Mouse (Mus musculus) G1E (cell line): ENCODE results near the gene Mapkapk3.

ENCODE experiments used
- CTCF ChIP-seq: IDR thresholded peaks from 2 replicates; pipeline ENCODE4 v1.5.1; 2012; ENCODE audit warnings: low read depth, low read length, inconsistent platforms, mixed read lengths
- GATA1 ChIP-seq: IDR thresholded peaks from 2 replicates; pipeline ENCODE4 v1.6.1; 2012; ENCODE audit warnings: borderline replicate concordance, low read length, inconsistent platforms, mixed read lengths
- POLR2AphosphoS5 ChIP-seq: IDR thresholded peaks from 2 replicates; pipeline ENCODE4 v1.6.1; 2012; ENCODE audit warnings: low read depth, low read length, inconsistent platforms; ENCODE audit not compliant: insufficient replicate concordance
- TAL1 ChIP-seq: conservative IDR thresholded peaks from 2 replicates; pipeline ENCODE4 v1.6.1; 2012; ENCODE audit warnings: low read depth, low read length, inconsistent platforms, mixed read lengths

DNA sequence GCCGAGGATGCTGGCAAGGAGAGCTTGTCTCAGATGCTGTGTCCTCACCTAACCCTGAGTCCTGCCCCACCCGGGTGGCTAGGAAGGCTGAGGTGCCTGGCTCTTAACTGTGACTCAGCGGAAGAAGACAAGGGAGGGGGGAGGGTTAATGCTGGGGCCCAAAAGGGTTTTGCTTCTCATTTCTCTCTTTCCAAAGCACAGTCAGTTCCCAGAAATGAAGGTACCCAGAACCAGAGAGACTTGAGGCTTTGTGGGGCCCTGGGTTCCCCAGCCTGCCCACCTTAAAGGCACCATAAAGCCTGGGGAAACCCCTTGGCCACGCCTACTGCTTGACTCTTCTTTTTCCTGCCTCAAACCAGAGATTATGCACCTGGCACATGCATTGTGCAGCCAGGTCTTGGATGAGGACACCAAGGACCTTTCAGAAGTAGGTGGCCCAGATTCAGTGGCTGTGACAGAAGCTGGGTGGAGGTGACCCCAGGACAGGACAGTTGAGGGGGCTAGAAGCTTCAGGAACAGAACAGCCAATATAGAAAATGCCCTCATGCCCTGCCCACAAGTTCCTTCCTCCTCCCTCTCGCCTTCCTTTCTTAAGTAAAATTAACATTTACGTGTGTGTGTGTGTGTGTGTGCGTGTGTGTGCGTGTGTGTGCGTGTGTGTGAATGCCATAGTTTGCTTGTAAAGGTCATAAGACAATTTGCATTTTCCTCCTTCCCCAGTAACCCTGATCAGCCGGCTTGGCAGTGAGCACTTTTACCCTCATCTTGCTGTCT is 23.3 kb upstream of the Mapkapk3 start:
- TF ChIP-seq CTCF (no peak), TAL1 (no peak), GATA1 (no peak), POLR2AphosphoS5 (no peak)
